Mouse (Mus musculus) thymus, postnatal 0 days (tissue): Measurements from ENCODE around the gene Apba3. TPM values are rescaled to one million over a fixed set of nuclear protein-coding genes. Genes with fewer than 3 reads are reported as not detected.

ENCODE experiments used
- DNase-seq: peaks from one replicate; pipeline ENCODE4 v3.0.0-alpha.2; 2015; ENCODE audit warnings: low spot score
- polyA plus RNA-seq: library from polyadenylated mRNA; unstranded; fragments of >200 nt; fragmentation: Nextera tagmentation; extraction: Ambion mirVana; gene quantifications from 2 replicates; pipeline ENCODE4 v1.2.1, GENCODE M21; 2015

Gene Apba3
- polyA plus RNA-seq, 1 experiment from 2014 or later: 34.8 TPM

DNA sequence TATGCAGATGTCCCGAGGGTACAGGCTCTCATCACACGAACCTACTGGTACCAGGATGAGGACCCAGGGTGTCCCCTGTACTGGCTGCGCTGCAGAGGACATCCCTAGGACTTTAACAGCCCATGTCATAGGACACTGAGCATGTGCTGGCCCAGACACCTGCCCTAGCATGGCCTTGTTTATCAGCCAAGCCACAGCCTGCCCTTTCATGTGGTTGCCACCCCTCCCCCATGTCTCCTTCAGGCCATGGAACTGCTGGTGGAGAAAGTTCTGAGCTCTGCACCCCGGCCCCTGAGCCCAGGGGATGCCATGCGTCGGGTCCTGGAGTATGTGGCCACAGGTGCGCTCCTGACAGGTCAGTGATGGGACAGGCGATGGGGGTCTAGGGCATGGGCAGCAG is 17.3 kb upstream of the Apba3 start:
- peak; percentile 43 for DNase-seq

DNA sequence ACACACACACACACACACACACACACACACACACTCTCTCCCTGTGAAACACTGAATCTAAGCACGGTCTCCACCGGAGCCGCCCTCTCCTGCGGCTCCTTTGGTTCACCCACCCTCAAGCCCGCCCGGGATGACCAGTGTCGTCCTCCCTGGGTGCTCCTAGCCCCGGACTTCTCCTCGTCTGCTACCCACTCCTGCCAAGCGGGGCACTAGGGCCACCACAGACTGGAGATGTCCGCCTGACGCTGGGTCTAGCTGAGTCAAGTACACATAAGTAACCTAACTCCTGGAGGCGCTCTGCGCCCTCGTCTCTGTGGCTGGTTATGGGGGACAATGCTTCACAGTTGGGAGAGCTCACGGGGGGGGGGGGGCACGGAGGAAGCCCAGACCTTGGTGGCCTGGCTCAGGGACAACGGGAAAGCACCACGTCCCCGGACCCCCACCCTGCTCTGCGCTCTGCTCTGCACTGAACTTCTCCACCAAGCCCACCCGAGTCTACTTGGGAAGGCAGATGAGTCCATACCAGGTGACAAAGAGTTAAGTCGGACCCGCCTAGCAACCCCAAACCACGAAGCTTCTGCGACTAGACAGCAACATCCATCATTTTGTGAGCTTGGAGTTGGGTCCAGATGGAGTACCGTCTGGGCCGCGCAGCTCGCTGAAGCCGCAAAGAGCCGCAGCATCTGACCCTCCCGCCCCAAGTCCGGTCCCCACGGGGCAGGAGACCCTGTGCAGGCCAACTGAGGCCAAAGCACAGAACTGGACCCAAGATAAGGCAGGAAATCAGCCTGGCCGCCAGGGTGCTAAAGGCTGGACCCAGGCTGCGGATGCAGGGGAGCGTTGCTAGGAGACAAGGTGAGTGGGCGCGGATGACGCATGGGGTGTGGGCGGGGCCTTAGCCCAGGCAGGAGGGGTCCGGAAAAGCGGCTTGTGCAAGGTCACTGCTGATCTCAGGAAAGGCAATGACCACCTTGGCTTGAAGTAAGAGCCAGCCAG is 14.0 kb upstream of the Apba3 start, which contains the start of gene Matk:
Matk (plus strand) TSS at position 512 of the 996 bp plus-strand sequence.
- peak; percentile 53 for DNase-seq

DNA sequence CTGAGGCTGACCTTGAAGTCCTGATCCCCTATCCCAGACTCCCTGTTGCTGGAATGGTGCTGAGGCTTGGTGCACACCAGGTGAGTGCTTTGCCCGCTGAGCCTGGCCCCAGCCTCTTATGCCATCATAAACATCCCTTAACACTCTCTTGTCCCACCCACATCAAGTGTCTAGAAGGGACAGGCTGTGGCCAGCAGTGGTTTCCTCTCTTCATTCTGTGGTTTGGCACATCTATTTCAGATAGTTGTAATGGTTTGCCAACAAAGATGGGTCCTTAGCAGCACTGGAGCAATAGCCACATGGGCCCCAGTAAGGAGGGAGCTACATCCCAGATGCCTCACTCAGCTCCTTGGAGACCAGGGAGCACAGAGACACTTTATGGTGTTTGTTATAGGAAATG is 11.9 kb upstream of the Apba3 start:
- no peak for DNase-seq

DNA sequence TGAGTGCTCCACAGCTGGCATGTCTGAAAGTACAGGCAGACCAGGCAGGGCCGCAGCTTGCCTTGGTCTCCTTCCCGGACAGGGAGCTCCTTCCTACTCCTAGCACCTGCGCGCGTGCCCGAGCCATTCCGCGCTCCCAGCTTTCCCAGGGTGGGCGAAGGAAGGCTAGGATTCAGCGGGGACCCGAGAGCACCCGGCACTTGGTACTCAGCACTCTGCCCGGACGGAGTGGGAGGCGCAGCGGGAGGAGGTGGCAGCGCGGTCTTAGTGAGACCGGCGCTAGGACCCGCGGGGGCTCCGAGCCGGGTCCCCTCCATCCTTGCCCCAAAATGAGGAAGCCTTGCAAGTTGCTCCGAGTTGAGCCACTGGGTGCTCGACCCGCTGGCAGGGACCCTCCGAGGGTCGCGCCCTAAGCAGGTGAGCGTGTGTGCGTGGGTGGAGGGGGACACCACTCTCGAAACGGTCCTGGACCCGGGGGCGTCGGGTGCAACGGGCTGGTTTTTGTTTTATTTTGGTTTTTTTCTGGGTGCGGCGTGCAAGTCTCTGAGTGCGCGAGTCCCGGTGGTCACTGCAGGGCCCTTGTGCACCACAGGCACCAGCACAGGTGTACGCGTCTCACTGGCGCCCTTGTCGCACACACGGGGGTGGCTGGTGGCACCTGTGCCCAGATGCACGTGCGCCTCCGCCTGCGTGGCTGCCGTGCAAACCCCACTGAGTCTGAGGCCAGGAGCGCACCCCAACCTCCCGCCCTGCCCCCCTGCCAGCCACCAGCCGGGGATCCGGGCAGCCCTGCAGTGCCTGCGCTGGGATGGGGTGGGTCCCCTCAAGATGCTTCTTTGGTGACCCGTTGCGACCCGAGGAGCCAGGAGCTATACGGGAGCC is 9.4 kb upstream of the Apba3 start:
- DNase-seq: peak; percentile 52

DNA sequence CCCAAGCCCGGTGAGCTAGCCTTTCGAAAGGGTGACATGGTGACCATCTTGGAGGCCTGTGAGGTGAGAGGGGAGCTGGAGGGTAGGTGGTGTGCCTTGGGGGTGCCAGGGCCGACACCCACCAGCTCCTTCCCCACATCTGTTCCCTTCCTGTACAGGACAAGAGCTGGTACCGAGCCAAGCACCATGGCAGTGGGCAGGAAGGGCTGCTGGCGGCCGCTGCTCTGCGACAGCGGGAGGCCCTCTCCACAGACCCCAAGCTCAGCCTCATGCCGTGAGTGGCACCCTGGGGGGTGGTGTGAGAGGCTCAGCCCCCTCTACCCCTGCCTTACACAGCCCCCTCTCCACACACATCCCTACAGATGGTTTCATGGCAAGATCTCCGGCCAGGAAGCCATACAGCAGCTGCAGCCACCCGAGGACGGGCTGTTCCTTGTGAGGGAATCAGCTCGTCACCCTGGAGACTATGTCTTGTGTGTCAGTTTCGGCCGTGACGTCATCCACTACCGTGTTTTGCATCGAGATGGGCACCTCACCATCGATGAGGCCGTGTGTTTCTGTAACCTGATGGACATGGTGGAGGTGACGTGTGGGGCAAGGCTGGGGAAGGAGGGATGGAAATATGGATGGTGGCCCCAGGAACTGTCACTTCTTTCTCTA is 7.4 kb upstream of the Apba3 start:
- DNase-seq: no peak

DNA sequence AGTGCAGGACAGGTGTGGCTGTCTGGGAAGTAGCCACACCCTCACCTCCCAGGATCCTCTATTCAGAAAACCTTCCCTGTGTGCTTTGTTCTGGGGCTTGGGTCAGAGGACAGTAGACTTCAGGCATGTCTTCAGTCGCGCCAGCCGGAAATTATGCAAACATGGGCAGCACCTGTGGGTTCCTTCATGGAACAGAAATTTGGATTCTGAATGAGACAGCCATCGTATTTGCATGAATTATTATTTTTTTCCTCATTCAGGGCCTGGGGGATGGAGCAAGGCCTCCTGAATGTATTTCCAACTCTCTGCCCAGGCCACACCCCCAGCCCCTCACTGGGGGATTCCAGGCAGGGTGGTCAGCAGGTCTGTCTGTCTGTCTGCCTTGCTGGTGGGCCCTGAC is 5.7 kb upstream of the Apba3 start:
- no peak for DNase-seq

DNA sequence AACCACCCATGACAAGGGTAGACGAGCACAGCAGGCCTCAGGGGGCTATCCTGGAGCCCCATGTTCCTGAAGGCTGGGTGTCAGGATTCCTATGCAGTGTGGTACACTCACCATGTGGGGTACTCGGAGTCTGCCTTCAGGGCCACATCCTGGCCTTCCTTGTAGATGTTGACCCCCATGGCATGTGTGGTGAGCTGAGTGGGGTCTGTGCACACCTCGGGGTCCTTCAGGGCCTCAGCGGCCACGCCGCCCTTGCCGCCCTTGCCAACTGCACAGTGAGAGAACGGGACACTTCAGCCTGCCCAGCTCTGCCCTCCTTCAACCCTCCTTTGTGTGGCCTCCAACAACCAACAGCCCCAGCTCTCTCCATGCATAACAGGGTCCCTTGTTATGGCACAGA is 1.2 kb upstream of the Apba3 start:
- DNase-seq: no peak

DNA sequence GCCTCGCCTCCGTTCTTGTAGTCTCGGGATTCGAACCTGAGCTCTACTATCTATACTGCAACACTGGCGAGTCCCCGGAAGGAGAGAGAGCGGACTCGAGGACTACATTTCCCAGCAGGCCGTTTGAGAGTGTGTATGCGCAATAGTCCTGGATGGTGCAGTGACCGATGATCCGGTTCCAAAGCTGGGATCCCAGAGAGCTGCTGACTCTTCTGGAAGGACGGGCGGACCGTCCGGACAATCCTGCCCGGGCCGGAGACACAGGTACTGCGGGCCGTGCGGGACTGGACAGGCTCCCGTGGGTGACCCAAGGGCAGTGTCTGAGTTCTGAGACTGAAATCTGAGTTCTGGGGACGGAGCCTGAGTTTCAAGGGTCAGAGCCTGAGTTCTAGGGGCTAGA is 1.3 kb downstream of the Apba3 start:
- peak; percentile 77 for DNase-seq

DNA sequence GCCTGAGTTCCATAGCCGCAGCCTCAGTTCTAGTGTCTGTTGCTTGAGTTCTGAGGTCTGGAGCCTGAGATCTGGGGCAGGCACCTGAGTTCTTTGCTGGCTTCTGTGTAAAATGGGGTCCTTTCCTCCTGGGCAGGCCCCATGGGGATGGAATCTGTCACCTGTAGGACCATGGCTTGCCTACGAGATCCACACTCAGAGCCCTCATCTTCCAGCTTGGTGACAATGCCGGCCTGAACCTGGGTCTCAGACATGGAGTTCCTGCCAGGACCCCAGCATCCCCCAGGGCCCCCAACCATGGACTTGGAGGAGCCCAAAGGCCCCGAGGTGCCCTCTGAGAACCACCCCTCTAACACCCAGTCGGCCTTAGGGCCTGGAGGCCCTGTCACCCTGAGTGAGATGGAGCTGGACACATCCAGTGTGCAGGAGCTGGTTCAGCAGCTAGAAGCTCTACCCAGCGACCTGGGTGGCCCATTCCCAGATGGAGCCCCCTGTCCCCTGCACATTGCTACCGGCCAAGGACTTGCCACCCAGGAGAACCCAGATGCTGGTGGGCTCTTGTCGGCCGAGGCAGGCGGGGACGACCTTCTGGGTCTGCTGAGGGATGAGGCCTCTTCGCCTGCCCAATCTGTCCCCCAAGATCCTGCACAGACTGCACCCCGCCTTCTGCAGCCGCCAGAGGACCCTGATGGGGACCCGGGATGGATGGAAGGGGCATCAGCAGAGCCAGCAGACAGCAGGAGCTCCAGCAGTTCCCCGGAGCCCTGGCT is 2.1 kb downstream of the Apba3 start:
- no peak for DNase-seq

DNA sequence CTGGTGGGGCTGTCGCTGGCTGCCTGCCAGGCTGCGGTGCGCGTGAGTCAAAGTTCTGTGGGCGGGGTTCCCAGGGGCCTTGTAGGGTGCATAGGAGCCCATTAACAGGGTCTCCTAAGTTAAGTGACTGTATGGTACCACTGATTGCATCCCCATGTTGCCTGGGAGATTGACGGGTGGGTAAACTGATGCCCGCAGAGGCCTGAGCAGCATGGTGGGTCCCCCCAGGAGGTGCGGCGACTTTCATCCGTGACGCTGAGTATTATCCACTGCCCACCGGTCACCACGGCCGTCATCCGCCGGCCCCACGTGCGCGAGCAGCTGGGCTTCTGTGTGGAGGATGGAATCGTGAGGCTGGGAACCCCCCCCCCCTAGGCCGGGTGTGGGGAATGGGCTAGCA is 5.6 kb downstream of the Apba3 start:
- DNase-seq: no peak

DNA sequence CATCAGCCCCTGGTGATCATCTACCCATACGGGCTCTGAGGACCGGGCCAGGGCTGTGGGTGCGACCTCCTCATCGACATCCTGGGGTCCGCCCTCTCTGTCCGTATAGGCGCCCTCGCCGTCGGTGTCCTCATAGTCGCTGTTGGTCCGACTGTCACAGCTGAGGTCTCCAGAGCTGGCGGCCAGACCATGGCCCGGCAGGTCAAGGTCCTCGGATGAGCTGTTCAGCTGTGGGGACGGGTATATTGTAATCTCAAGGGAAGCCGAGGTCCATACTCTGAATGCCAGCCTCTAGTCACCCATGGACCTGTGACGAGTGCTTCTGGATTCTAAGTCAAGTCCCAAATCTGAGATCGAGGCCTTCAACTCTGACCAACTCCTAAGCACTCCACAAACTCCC is 7.1 kb downstream of the Apba3 start:
- DNase-seq: no peak

DNA sequence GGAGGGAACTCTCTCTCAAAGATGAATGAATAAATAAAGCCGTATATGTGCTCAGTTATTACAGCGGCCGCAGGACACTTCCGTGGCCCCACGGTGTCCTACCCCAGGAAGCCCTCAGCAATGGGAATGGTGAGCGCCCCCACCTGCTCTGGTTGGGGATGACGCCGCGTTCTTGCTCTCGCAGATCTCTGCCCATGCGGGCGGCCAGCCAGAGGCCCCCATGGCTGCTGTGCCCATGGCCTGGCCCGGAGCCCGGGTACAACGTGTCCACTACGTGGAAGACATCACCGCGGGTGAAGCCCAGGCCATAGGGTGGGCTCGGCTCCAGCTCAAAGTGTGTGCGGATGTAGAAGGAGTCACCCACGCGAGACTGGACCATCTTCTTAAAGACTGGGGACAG is 10.9 kb downstream of the Apba3 start:
- no peak for DNase-seq

DNA sequence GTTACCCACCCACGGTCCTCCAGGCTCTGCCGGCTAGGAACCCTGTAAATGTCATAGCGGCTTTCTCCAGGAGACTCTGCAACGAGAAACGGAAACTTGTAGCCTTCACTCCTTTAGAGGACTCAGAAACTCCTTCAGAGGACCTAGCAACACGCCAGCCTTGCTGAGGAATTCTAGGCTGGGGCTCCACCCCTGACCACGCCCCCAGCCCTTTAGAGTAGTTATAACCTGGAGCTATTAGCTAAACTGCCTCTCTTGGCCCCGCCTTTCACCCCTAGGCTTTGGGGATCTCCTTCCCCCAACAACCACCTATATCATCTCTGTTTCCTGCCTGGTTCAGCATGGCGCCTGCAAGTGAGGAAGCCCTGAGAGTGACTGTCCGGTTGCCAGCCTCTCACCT is 12.7 kb downstream of the Apba3 start:
- DNase-seq: no peak

DNA sequence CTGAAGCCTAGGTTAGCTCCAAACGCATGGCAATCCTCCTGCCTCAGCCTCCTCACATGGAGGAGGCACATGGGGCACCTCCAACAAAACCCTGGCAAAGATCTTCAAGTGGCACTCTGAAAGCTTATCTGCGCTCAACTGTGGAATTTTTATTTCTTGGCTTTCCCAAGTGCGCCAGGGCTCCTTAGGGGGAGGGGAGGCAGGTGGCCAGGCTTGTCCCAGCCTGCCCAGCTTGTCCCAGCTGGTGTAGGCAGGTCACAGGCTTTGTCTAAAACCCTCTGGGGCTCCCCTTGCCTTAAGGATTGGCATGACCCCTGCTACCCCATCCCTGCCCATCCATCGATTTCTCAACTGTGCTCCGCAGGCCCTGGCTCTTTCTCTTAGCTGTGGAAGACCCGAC is 17.4 kb downstream of the Apba3 start:
- DNase-seq: no peak

DNA sequence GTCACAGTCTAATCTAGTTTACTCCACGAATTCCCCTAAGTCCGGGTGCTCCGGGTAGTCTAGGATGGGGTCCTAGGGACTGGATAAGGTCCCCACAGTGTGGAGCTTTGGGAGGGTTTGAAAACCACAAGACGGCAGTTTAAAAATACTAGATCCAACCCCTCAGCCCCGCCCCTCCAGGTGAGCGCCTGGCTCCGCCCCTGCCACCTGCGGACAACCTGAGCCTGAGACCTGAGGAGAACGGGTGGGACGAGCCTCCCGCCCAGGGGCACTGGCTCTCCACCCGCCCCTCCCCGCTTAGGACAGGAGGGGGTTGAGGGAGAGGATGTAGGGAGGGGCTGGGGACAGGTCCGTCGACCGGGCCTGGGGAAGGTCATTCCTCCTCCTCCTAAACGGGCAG is 18.0 kb downstream of the Apba3 start:
- no peak for DNase-seq

DNA sequence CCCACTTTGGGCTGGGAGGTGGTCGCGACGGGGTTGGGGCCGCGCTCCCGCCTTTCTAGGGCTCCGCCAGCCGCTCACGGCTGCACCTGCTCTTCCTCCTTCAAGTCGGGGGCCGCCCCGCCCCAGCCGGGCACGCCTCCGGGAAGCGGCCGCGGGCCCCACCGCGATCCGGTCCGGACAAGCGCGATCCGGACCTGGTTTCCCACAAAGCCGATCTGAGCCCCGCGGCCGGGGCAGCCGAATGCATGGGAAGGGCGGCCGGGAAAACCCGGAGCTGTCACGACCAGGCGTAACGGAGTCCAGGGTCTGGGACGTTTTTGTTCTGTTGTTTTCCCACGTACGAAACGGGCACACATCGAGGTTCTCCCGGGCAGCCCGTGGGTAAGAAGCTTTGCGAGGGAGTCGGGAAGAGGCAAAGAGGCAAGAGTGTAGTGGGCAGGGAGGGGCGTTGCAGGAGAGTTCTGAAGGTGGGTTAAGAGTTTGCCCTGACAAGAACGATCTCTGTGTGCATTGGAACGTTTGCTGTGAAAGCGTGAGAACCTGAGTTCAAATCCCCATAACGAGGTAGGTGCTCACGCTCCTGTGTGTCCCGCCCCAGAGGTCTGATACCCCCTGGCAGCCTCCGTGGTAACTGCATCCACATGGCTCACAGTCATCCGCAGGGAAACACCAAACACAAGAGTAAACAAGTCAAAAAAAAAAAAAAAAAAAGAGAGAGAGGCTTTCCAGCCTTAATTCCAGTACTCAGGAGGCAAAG is 19.1 kb downstream of the Apba3 start:
- DNase-seq: peak; percentile 94

DNA sequence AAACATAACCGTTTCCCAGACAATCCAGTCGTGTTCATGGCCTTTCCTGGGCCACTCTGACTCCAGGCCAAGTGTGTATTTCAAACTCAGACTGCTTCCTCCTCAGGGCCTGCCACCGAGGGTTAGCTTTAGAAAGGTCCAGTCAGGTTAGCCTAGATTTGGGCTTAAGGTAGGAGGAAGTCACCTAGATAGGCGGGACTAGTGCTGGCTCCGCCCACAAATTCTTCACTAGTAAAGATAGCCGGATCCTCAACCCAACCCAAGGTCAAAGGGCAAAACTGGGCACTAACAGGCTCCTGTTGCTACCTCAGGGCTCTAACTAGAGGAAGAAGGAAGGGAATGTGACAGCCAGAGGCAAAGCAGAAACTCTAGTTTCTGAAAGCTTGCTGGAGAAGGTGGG is 19.8 kb downstream of the Apba3 start:
- DNase-seq: no peak

DNA sequence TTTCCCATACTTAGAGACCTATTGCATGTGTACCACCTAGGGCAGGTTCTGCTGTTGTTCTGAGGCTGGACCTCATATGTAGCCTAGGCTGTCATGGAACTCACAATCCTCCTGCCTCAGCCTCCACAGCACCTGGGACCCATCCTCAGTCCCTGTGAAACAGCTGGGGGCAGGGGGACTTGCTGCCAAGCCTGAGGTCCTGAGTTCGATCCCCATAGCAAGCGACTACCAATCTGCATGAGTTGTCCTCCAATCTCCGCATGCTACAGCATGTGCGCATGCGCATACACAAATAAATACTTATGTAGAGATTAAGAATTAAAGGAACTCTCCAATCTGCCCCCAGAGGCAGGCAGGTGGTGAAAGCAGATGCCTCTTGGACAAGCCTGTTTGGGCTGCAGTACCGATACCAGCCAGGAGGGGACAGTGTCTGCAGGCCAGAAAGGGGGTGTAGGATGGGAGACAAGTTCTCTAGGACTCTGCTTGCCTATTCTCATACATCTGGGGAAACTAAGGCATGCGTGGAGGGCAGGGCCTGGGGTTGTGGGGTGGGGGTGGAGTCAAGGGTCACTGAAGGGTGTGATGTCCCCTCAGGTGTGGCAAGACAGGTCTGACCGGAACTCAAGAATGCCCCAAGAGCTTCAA is 20.9 kb downstream of the Apba3 start:
- DNase-seq: peak; percentile 71

DNA sequence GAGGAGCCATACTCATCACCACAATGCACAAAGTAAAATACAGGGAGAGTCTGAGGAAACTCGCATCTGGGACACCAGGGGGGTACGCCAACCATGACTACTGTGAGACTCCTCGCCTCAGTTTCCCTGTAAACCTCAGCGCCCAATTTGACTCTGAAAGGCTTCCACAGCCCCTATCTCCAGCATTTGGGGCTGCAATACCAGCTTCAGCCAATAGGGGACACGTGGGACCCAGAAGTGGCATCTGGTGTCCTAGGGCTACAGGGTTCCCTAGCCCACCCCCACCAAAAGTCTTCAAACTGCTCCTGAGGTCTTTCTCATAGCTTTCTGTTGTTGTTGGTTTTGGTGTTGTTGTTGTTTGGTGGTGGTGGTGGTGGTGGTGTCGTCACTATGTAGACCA is 21.8 kb downstream of the Apba3 start:
- peak; percentile 69 for DNase-seq

DNA sequence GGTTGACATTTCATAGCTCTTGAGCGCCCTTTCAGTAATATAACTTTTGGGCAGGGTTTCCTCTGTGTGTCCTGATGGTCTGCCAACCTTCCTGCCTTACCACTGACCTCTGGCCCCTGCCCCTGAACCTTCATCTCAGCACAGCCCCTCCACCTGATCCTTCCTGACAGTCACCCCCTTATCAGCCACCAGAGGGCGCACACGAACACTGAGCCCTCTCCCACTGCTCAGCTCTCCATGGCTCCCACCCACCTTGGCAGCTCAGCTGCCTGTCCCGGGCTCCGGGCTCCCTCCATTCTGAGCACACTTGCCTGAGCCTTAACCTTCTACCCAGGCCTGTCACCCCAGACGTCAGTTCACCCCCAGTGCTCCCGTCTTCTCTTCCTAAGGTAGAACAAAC is 22.5 kb downstream of the Apba3 start:
- DNase-seq: peak; percentile 71
